Mouse (Mus musculus) liver, adult 2 months (tissue): ENCODE results near the gene Sypl2. TPM values are rescaled to one million over a fixed set of nuclear protein-coding genes. Genes with fewer than 3 reads are reported as not detected.

Experiments
- DNase-seq: peaks from one replicate; pipeline ENCODE4 v3.0.0-alpha.2; 2011; ENCODE audit warnings: low read depth, low spot score; ENCODE audit errors: extremely low read depth
- H3K27ac ChIP-seq: fragments of 200-500 bp; replicated peaks from 2 replicates; pipeline ENCODE4 v1.5.1; 2012; ENCODE audit warnings: low read depth, mild to moderate bottlenecking, control low read depth, inconsistent platforms, low read length; ENCODE audit not compliant: insufficient read depth
- H3K27me3 ChIP-seq: fragments of 200-500 bp; 2 replicates; pipeline ENCODE4 v1.6.1; 2012; ENCODE audit warnings: mild to moderate bottlenecking, moderate library complexity, low read length, inconsistent platforms; ENCODE audit not compliant: control insufficient read depth, insufficient read depth
- H3K36me3 ChIP-seq: fragments of 200-500 bp; 2 replicates; pipeline ENCODE4 v1.6.1; 2012; ENCODE audit warnings: low read length, inconsistent platforms; ENCODE audit not compliant: control insufficient read depth, insufficient read depth
- H3K4me1 ChIP-seq: fragments of 200-500 bp; 2 replicates; pipeline ENCODE4 v1.6.1; 2011; ENCODE audit warnings: low read length; ENCODE audit not compliant: control insufficient read depth, insufficient read depth
- H3K4me3 ChIP-seq: fragments of 200-500 bp; 2 replicates; pipeline ENCODE4 v1.5.1; 2011; ENCODE audit warnings: low read depth, mild to moderate bottlenecking, control low read depth, low read length, moderate library complexity; ENCODE audit not compliant: insufficient read depth
- H3K79me2 ChIP-seq: fragments of 200-500 bp; 2 replicates; pipeline ENCODE4 v1.6.1; 2012; ENCODE audit warnings: inconsistent platforms, mild to moderate bottlenecking, low read length, moderate library complexity; ENCODE audit not compliant: control insufficient read depth, insufficient read depth
- H3K9ac ChIP-seq: fragments of 200-500 bp; 2 replicates; pipeline ENCODE4 v1.6.1; 2012; ENCODE audit warnings: low read depth, mild to moderate bottlenecking, control low read depth, inconsistent platforms, low read length
- CTCF ChIP-seq: fragments of 200-500 bp; IDR thresholded peaks from 2 replicates; pipeline ENCODE4 v1.5.1; 2011; ENCODE audit warnings: low read depth, low read length, control low read depth
- POLR2A ChIP-seq: fragments of 200-500 bp; IDR thresholded peaks from 2 replicates; pipeline ENCODE4 v1.6.1; 2011; ENCODE audit warnings: low read length, control low read depth; ENCODE audit not compliant: insufficient read depth; ENCODE audit errors: extremely low read depth
- WGBS: fragments of 180-500 bp; shearing (Covaris S2); methylation state at CpG from one replicate; pipeline ENCODE4 v1.1.7; 2018; 5-methylcytosine and 5-hydroxymethylcytosine counted together
- polyA plus RNA-seq: library from polyadenylated mRNA; depleted of rRNA; stranded (reverse); fragments of >200 nt; gene quantifications from 2 replicates; pipeline ENCODE4 v1.2.3, GENCODE M21; 2012
- total RNA-seq: library from RNA; depleted of rRNA; stranded (reverse); fragments of >200 nt; gene quantifications from 2 replicates; pipeline ENCODE4 v1.2.3, GENCODE M21; 2014

The Sypl2 gene
- total and polyA plus RNA-seq, 2 experiments = 0.09 TPM

DNA sequence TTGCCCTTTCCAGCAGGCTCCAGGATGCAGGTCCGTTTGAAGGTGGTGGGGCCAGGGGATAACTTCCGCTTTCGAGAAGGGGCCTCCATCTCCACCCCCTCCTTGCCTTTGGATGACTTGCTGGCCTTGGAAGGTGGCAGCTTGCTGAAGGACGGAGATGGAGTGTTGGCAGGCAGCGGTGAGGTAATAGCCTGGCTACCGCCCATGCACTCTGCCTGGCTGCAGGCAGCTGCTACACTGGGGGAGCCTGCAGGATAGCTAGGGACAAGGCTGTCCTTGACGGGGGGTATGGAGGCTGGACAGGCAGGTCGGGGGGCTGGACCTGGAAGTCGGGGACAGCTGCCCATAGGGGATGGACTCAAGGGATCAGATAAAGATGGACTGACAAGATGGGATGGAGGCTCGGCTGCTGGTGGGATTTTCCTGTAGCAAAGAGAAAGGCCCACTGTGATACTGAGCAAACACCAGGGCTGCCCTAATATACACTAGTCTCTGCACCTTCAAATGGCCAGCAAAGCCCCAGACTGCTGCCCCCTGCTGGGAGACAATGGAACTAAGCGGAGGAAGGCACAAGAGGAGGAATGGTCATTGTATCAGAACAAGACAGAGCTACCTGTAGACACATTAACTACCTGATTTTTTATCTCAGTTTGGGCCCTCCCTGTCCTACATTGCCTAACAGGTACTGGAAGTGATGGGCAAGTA is 22.7 kb downstream of the Sypl2 start:
- 81% methylated on average over 11 of the region's 11 CpGs for WGBS
- no peaks in the 10 kb centered on the region for H3K36me3 ChIP-seq
- no peaks in the 10 kb centered on the region for H3K79me2 ChIP-seq
- TF ChIP-seq POLR2A (no peak), CTCF (peak; percentile 90)
- H3K27ac ChIP-seq = no peak overlapping the region
- H3K4me1 ChIP-seq = peaks cover 3% of the 10 kb centered on the region; the same call in 1 of the 2 replicates
- no peak overlapping the region for H3K4me3 ChIP-seq
- no peaks in the 10 kb centered on the region for H3K27me3 ChIP-seq
- H3K9ac ChIP-seq = no peak overlapping the region
- peak; percentile 39 for DNase-seq

DNA sequence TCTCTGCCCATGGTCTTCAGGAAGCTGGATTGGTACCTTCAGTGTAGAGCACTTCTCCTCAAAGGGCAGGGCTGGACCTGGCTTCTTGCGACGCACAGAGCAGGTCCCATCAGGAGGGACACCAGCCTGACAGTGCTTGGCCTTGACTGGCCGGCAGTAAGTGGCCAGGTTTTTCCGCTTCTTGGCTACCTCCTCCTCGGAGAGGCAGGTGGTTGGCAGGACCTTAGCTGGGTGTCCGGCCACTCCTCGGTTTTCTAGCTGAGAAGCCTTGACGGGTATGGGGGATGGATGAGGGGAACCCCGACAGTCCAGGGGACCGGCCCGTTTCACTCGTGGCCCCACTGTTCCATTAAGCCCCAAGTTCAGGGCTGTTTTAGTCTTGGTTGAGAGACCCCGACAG is 23.2 kb downstream of the Sypl2 start:
- TF ChIP-seq CTCF (no peak), POLR2A (no peak)
- Histone ChIP-seq H3K27me3 (no peaks in the 10 kb centered on the region), H3K4me1 (peaks cover 3% of the 10 kb centered on the region; the same call in 1 of the 2 replicates), H3K36me3 (no peaks in the 10 kb centered on the region), H3K27ac (no peak overlapping the region), H3K4me3 (no peak overlapping the region), H3K79me2 (no peaks in the 10 kb centered on the region), H3K9ac (no peak overlapping the region)
- WGBS = 94% methylated on average over 13 of the region's 13 CpGs
- no peak for DNase-seq

DNA sequence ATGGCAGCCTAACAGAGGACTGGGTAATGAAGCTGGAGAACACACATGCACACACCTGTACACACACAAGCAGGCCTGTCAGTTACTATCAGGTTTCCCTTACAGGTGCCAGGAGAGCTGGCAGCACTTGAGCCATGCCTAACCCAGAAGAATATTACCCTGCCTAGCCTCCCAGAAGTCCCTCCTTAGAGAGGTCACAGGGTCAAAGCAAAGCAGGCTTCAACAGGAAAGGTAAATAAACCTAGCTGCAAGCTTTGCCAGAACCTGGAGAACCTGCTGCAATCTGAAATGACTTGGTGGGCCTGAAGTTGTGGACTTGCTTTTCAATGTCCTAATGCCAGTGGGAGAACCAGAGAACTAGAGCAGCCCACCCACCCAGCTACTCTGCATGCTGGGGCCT is 23.9 kb downstream of the Sypl2 start:
- DNase-seq = no peak
- Histone ChIP-seq H3K4me3 (no peak overlapping the region), H3K36me3 (no peaks in the 10 kb centered on the region), H3K79me2 (no peaks in the 10 kb centered on the region), H3K27me3 (no peaks in the 10 kb centered on the region), H3K27ac (no peak overlapping the region), H3K9ac (no peak overlapping the region), H3K4me1 (peaks cover 3% of the 10 kb centered on the region; the same call in 1 of the 2 replicates)
- TF ChIP-seq CTCF = no peak
- TF ChIP-seq POLR2A = no peak

DNA sequence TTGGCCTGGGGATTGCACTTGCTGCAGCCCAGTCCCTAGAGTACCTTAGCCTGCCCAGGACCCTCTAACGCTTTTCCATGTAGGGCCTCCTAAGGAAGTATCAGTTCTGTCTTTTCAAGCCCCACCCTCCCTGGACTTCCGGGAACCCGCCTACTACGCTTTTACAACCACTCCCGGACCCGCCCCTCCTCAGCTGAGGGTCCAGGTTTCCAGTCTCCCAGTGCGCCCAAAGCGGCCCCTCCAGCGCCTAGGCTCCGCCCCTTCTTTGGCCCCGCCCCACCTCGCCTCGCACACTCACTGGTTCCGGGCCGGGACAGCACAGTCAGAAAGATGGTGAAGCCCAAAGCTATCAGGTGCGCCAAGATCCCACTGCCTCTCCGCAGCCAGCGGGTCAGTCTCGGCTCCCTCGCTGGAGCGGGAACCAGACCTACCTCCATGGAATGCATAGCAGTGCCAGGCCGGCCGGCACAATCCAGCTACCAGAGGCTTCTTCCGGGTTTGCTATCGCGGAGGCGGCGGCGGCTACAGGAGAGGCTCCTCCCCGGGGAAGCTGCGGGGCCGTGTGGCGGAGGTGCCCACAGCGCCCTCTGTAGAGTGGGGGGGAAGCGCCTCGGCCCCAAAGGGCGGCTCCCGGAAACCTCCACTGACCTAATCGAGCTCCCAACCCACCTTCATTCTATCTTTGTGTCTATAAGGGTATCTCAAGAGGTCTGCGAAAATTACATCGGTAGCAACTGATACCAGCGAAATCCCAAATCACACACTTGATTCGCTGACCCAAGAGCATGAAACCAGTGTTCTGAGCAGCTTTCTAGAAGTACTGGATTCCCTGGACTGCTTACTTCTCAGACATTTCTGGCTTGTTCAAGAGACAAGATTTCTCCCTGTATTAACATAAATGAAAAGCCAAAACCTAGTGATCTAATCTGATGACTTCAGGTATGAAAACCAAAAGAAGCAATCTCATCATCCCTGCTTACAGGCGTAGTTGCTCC is 25.8 kb downstream of the Sypl2 start, which contains the start of gene Cyb561d1:
Gene Cyb561d1, minus strand, starts transcription at position 884 of the 995 bp plus-strand sequence.
- no peaks in the 10 kb centered on the region for H3K36me3 ChIP-seq
- peak within 1 kb of the TSS; percentile 96 for H3K4me3 ChIP-seq
- peaks cover 3% of the 10 kb centered on the region; the same call in 1 of the 2 replicates for H3K4me1 ChIP-seq
- peak; percentile 75 for DNase-seq
- WGBS = 3% methylated on average over 44 of the region's 44 CpGs
- peak within 1 kb of the TSS; percentile 88 for H3K9ac ChIP-seq
- H3K79me2 ChIP-seq = no peaks in the 10 kb centered on the region
- H3K27ac ChIP-seq = peak within 1 kb of the TSS; percentile 73
- H3K27me3 ChIP-seq = no peaks in the 10 kb centered on the region
- TF ChIP-seq CTCF = peak; percentile 70
- TF ChIP-seq POLR2A = peak; percentile 52; the same call in 1 of the 2 replicates

DNA sequence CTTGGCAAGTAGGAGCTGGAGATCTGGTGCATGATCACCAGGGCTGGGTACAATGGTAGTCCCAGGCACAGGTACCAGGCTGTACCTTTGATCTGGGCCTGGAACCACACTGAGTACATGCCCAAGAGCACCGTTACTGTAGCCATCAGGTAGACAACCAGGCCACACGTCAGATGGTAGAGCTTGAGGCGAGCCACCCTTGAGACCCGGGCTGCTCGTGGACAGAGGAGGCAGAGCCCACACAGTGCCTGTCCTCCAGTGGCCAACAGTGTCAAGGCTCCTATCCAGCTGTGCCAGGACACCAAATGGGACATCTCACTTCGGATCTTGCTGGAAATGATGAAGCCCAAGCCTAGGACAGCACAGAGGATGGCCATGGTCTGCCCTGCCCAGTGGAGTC is 27.2 kb downstream of the Sypl2 start:
- Histone ChIP-seq H3K79me2 (no peaks in the 10 kb centered on the region), H3K4me3 (no peak overlapping the region), H3K4me1 (peaks cover 3% of the 10 kb centered on the region; the same call in 1 of the 2 replicates), H3K27me3 (no peaks in the 10 kb centered on the region), H3K27ac (no peak overlapping the region), H3K36me3 (no peaks in the 10 kb centered on the region), H3K9ac (no peak overlapping the region)
- TF ChIP-seq POLR2A = no peak
- no peak for DNase-seq
- 95% methylated on average over 6 of the region's 6 CpGs for WGBS
